16 mouse cellular contexts compared by ENCODE assay signal in genomic region chr19:24673331-24673730, GRCm38 (mm10). TPM values are rescaled to one million over a fixed set of nuclear protein-coding genes. Genes with fewer than 3 reads are reported as not detected.
A peak's percentile ranks its signal among the peaks of the same experiment; 100 is the strongest.
DNase-seq lines count a peak whose midpoint lies in the region; ATAC-seq and TF ChIP-seq lines count a peak whose summit lies in the region.
"Had no signal": no experiment of that assay in that cellular context is flagged by ENCODE, and none has a peak within 500 bp of the region (broad histone marks: within the 10 kb centered on the region; RNA-seq: fewer than 3 reads in every experiment).

No protein-coding gene starts in this region.

- H3K27me3 ChIP-seq in heart, embryonic 13.5 days (replicated peaks): no peaks in the 10 kb centered on the region
- H3K27me3 ChIP-seq in heart, embryonic 12.5 days (replicated peaks): no peaks in the 10 kb centered on the region
- H3K27me3 ChIP-seq in kidney, embryonic 15.5 days: no peaks in the 10 kb centered on the region
- no peaks in the 10 kb centered on the region for H3K27me3 ChIP-seq in lung, embryonic 16.5 days (ENCODE audit: control insufficient read depth, insufficient read depth, low read depth, low read length)
- H3K27me3 ChIP-seq in stomach, postnatal 0 days (ENCODE audit: control insufficient read depth, insufficient read depth, low read length): no peaks in the 10 kb centered on the region
- H3K27me3 ChIP-seq: hindbrain, embryonic 13.5 days; midbrain, embryonic 15.5 days; neural tube, embryonic 13.5 days had no signal

- no peak for TF ChIP-seq EP300 in stomach, postnatal 0 days (optimal IDR thresholded peaks at IDR 0.05)

- peak overlapping the region; percentile 32; the same call in 1 of the 2 replicates for H3K27ac ChIP-seq in heart, embryonic 13.5 days (replicated peaks)
- no peak overlapping the region for H3K27ac ChIP-seq in heart, embryonic 12.5 days (ENCODE audit: poor library complexity, severe bottlenecking)
- peak overlapping the region; percentile 64 for H3K27ac ChIP-seq in brown adipose tissue, adult 24 weeks (replicated peaks; ENCODE audit: low read depth, low read length)
- peak overlapping the region; percentile 75 for H3K27ac ChIP-seq in kidney, embryonic 15.5 days
- peak overlapping the region; percentile 7; the same call in 1 of the 2 replicates for H3K27ac ChIP-seq in lung, embryonic 16.5 days (ENCODE audit: low read length)
- H3K27ac ChIP-seq in stomach, postnatal 0 days (replicated peaks): no peak overlapping the region
- H3K27ac ChIP-seq: hindbrain, embryonic 13.5 days; midbrain, embryonic 15.5 days had no signal

- ATAC-seq in heart, embryonic 13.5 days (ENCODE audit: extremely low read depth, insufficient number of reproducible peaks, low FRiP score, low TSS enrichment): no peak
- ATAC-seq in heart, embryonic 12.5 days (ENCODE audit: insufficient number of reproducible peaks, low FRiP score): no peak
- ATAC-seq in kidney, embryonic 15.5 days (replicated peaks; ENCODE audit: low FRiP score): no peak
- peak; percentile 53; the same call in 1 of the 2 replicates for ATAC-seq in lung, embryonic 16.5 days (ENCODE audit: low read depth)
- ATAC-seq in stomach, postnatal 0 days (ENCODE audit: low FRiP score, low TSS enrichment): no peak
- ATAC-seq: midbrain, embryonic 15.5 days had no signal

- no peak for DNase-seq in thymus, postnatal 4 days
- no peak for DNase-seq in stomach, postnatal 0 days (ENCODE audit: low spot score)
- no peak for DNase-seq in cerebellum, postnatal 25 days
- DNase-seq: adrenal gland, postnatal 10 days; cerebellum, postnatal 10 days; liver; thymus, adult 18-20 months had no signal

- H3K4me1 ChIP-seq in heart, embryonic 13.5 days: peaks cover 53% of the 10 kb centered on the region
- peaks cover 38% of the 10 kb centered on the region for H3K4me1 ChIP-seq in heart, embryonic 12.5 days (replicated peaks)
- peaks cover 12% of the 10 kb centered on the region; the same call in 1 of the 2 replicates for H3K4me1 ChIP-seq in brown adipose tissue, adult 24 weeks (ENCODE audit: control insufficient read depth, insufficient read depth, insufficient read length, low read length)
- H3K4me1 ChIP-seq in kidney, embryonic 15.5 days: peaks cover 40% of the 10 kb centered on the region
- peaks cover 10% of the 10 kb centered on the region; the same call in 1 of the 2 replicates for H3K4me1 ChIP-seq in lung, embryonic 16.5 days (replicated peaks; ENCODE audit: control insufficient read depth, insufficient read depth, low read length)
- no peaks in the 10 kb centered on the region for H3K4me1 ChIP-seq in stomach, postnatal 0 days (replicated peaks; ENCODE audit: control insufficient read depth, insufficient read depth)
- H3K4me1 ChIP-seq: hindbrain, embryonic 13.5 days; midbrain, embryonic 15.5 days; neural tube, embryonic 13.5 days had no signal

- H3K9ac ChIP-seq in heart, embryonic 13.5 days: no peak overlapping the region
- H3K9ac ChIP-seq in heart, embryonic 12.5 days: no peak overlapping the region
- H3K9ac ChIP-seq in kidney, embryonic 15.5 days: no peak overlapping the region
- no peak overlapping the region for H3K9ac ChIP-seq in lung, embryonic 16.5 days (ENCODE audit: low read length)
- no peak overlapping the region for H3K9ac ChIP-seq in stomach, postnatal 0 days (ENCODE audit: low read length)
- H3K9ac ChIP-seq: hindbrain, embryonic 13.5 days; midbrain, embryonic 15.5 days; neural tube, embryonic 13.5 days had no signal

- WGBS in heart, embryonic 13.5 days: 69% methylated on average over 10 of the region's 10 CpGs
- WGBS in heart, embryonic 12.5 days: 74% methylated on average over 10 of the region's 10 CpGs
- 73% methylated on average over 10 of the region's 10 CpGs for WGBS in kidney, embryonic 15.5 days
- WGBS in lung, embryonic 16.5 days: 52% methylated on average over 10 of the region's 10 CpGs
- 57% methylated on average over 10 of the region's 10 CpGs for WGBS in stomach, postnatal 0 days

- no peaks in the 10 kb centered on the region for H3K9me3 ChIP-seq in heart, embryonic 13.5 days
- H3K9me3 ChIP-seq in heart, embryonic 12.5 days (replicated peaks): no peaks in the 10 kb centered on the region
- H3K9me3 ChIP-seq in kidney, embryonic 15.5 days (replicated peaks): no peaks in the 10 kb centered on the region
- no peaks in the 10 kb centered on the region for H3K9me3 ChIP-seq in lung, embryonic 16.5 days (ENCODE audit: control insufficient read depth, low read length)
- H3K9me3 ChIP-seq in stomach, postnatal 0 days (ENCODE audit: control insufficient read depth, low read length): no peaks in the 10 kb centered on the region
- H3K9me3 ChIP-seq: embryonic facial prominence, embryonic 10.5 days; hindbrain, embryonic 13.5 days; midbrain, embryonic 15.5 days; neural tube, embryonic 13.5 days had no signal

- no peak overlapping the region for H3K4me2 ChIP-seq in heart, embryonic 13.5 days
- H3K4me2 ChIP-seq in heart, embryonic 12.5 days: no peak overlapping the region
- no peak overlapping the region for H3K4me2 ChIP-seq in kidney, embryonic 15.5 days
- H3K4me2 ChIP-seq in lung, embryonic 16.5 days (ENCODE audit: low read depth, low read length): peak overlapping the region; percentile 1; the same call in 1 of the 2 replicates
- H3K4me2 ChIP-seq in stomach, postnatal 0 days (replicated peaks; ENCODE audit: low read depth): no peak overlapping the region
- H3K4me2 ChIP-seq: hindbrain, embryonic 13.5 days; midbrain, embryonic 15.5 days had no signal

- no peak for TF ChIP-seq CTCF in stomach, postnatal 0 days (IDR thresholded peaks at IDR 0.05; ENCODE audit: low read depth)

- no peaks in the 10 kb centered on the region for H3K36me3 ChIP-seq in heart, embryonic 13.5 days
- H3K36me3 ChIP-seq in heart, embryonic 12.5 days: no peaks in the 10 kb centered on the region
- H3K36me3 ChIP-seq in kidney, embryonic 15.5 days: no peaks in the 10 kb centered on the region
- H3K36me3 ChIP-seq in lung, embryonic 16.5 days (ENCODE audit: control insufficient read depth, insufficient read depth, low read length): no peaks in the 10 kb centered on the region
- H3K36me3 ChIP-seq in stomach, postnatal 0 days (ENCODE audit: control insufficient read depth, insufficient read depth, low read length): no peaks in the 10 kb centered on the region
- H3K36me3 ChIP-seq: embryonic facial prominence, embryonic 10.5 days; hindbrain, embryonic 13.5 days; midbrain, embryonic 15.5 days; neural tube, embryonic 13.5 days had no signal

- no peak overlapping the region for H3K4me3 ChIP-seq in heart, embryonic 13.5 days
- no peak overlapping the region for H3K4me3 ChIP-seq in heart, embryonic 12.5 days
- H3K4me3 ChIP-seq in brown adipose tissue, adult 24 weeks (ENCODE audit: insufficient read depth, low read depth, low read length): 0 out of 2 replicates have a peak overlapping the region, but pooled peaks have one; percentile 5
- H3K4me3 ChIP-seq in kidney, embryonic 15.5 days (replicated peaks): no peak overlapping the region
- H3K4me3 ChIP-seq in lung, embryonic 16.5 days (ENCODE audit: low read length): no peak overlapping the region
- no peak overlapping the region for H3K4me3 ChIP-seq in stomach, postnatal 0 days (ENCODE audit: low read depth, low read length)
- H3K4me3 ChIP-seq: embryonic facial prominence, embryonic 10.5 days; hindbrain, embryonic 13.5 days; midbrain, embryonic 15.5 days; neural tube, embryonic 13.5 days had no signal

RNA-seq across cellular contexts. Expression of gene Tmem252, which starts 0.5 kb away (rescaled TPM):
- 3.6 and 3.7 TPM in 2 replicates for polyA plus RNA-seq in heart, embryonic 13.5 days (2015; fragmentation: Nextera tagmentation; extraction: Ambion mirVana)
- 3.8 and 4.5 TPM in 2 replicates for polyA plus RNA-seq in heart, embryonic 12.5 days (2016; fragmentation: Nextera tagmentation; extraction: Ambion mirVana)
- not detected in 2 replicates for polyA plus RNA-seq in brown adipose tissue, adult 24 weeks (2012; ENCODE audit: insufficient read depth, insufficient read length, missing spikeins)
- 5.8 and 5.9 TPM in 2 replicates for polyA plus RNA-seq in kidney, embryonic 15.5 days (2015; fragmentation: Nextera tagmentation; extraction: Ambion mirVana)
- polyA plus RNA-seq in lung, embryonic 16.5 days (2015; fragmentation: Nextera tagmentation; extraction: Ambion mirVana): 3.3 and 3.6 TPM in 2 replicates
- polyA plus RNA-seq in stomach, postnatal 0 days (2015; fragmentation: Nextera tagmentation; extraction: Ambion mirVana): 5.8 and 6.1 TPM in 2 replicates

Comparison
In these comparisons a context has a peak if more than half of its experiments do, and no peak if none do; other contexts are left out.
1. H3K27ac ChIP-seq: peak in heart, embryonic 13.5 days (single experiment), brown adipose tissue, adult 24 weeks (single experiment), kidney, embryonic 15.5 days (single experiment) and lung, embryonic 16.5 days (single experiment); none in heart, embryonic 12.5 days (single experiment) and stomach, postnatal 0 days (single experiment).